Mouse (Mus musculus) intestine, postnatal 0 days (tissue): ENCODE measurements around the gene Junb. TPM values are rescaled to one million over a fixed set of nuclear protein-coding genes. Genes with fewer than 3 reads are reported as not detected.
A peak's percentile ranks its signal among the peaks of the same experiment; 100 is the strongest.

Source experiments
- ATAC-seq: fragments of 200-750 bp; cut with Nextera tagmentation; 2 replicates; pipeline ENCODE4 v1.8.0; 2017; ENCODE audit warnings: mild to moderate bottlenecking, moderate TSS enrichment, moderate library complexity
- H3K27ac ChIP-seq: fragments of 300-500 bp; sonication (generic); 2 replicates; pipeline ENCODE4 v1.5.1; 2014; ENCODE audit warnings: mild to moderate bottlenecking, low read depth, low read length, moderate library complexity
- H3K27me3 ChIP-seq: fragments of 300-500 bp; sonication (generic); replicated peaks from 2 replicates; pipeline ENCODE4 v1.6.1; 2014; ENCODE audit warnings: low read length, mixed read lengths; ENCODE audit not compliant: control insufficient read depth, insufficient read depth
- H3K36me3 ChIP-seq: fragments of 300-500 bp; sonication (generic); 2 replicates; pipeline ENCODE4 v1.6.1; 2014; ENCODE audit warnings: mild to moderate bottlenecking, moderate library complexity; ENCODE audit not compliant: control insufficient read depth, insufficient read depth
- H3K4me1 ChIP-seq: fragments of 300-500 bp; sonication (generic); replicated peaks from 2 replicates; pipeline ENCODE4 v1.6.1; 2014; ENCODE audit warnings: antibody characterized with exemption, low read length, mixed read lengths; ENCODE audit not compliant: control insufficient read depth, insufficient read depth
- H3K4me2 ChIP-seq: fragments of 300-500 bp; sonication (generic); replicated peaks from 2 replicates; pipeline ENCODE4 v1.6.1; 2014; ENCODE audit warnings: low read depth, mild to moderate bottlenecking, moderate library complexity
- H3K4me3 ChIP-seq: fragments of 300-500 bp; sonication (generic); 2 replicates; pipeline ENCODE4 v1.5.1; 2014; ENCODE audit warnings: low read depth, low read length
- H3K9ac ChIP-seq: fragments of 300-500 bp; sonication (generic); 2 replicates; pipeline ENCODE4 v1.6.1; 2014; ENCODE audit warnings: mild to moderate bottlenecking, low read depth, low read length
- H3K9me3 ChIP-seq: fragments of 300-500 bp; sonication (generic); 2 replicates; pipeline ENCODE4 v1.6.1; 2016; ENCODE audit warnings: mixed run types; ENCODE audit not compliant: control insufficient read depth
- CTCF ChIP-seq: sonication (generic); IDR thresholded peaks from 2 replicates; pipeline ENCODE4 v1.5.1; 2016; ENCODE audit warnings: low read depth, mild to moderate bottlenecking, control low read depth, antibody characterized with exemption, moderate library complexity
- WGBS: fragments of 180-500 bp; shearing (Covaris S2); extraction: QIAGEN DNeasy Blood & Tissue Kit; methylation state at CpG from one replicate; pipeline ENCODE4 v1.1.7; 2014; 5-methylcytosine and 5-hydroxymethylcytosine counted together
- polyA plus RNA-seq: library from polyadenylated mRNA; unstranded; fragments of >200 nt; fragmentation: Nextera tagmentation; extraction: Ambion mirVana; gene quantifications from 2 replicates; pipeline ENCODE4 v1.2.1, GENCODE M21; 2015

Junb gene
- polyA plus RNA-seq, 1 experiment from 2014 or later = 47.6 TPM

- H3K27me3 ChIP-seq = peaks cover 59% of the 10 kb centered on the region
- no peak overlapping the region for H3K27ac ChIP-seq
- no peak overlapping the region for H3K9ac ChIP-seq
- H3K4me2 ChIP-seq = peak overlapping the region; percentile 62; the same call in 1 of the 2 replicates
- WGBS = 58% methylated on average over 13 of the region's 13 CpGs
- H3K36me3 ChIP-seq = no peaks in the 10 kb centered on the region
- peak overlapping the region; percentile 35; the same call in 1 of the 2 replicates for H3K4me3 ChIP-seq
- ATAC-seq = no peak
- TF ChIP-seq CTCF = no peak
- no peaks in the 10 kb centered on the region for H3K9me3 ChIP-seq
- no peaks in the 10 kb centered on the region for H3K4me1 ChIP-seq
Measured at GRCm38 (mm10) chr8:84937620-84938485, 40.7 kb downstream of the Junb start.

DNA sequence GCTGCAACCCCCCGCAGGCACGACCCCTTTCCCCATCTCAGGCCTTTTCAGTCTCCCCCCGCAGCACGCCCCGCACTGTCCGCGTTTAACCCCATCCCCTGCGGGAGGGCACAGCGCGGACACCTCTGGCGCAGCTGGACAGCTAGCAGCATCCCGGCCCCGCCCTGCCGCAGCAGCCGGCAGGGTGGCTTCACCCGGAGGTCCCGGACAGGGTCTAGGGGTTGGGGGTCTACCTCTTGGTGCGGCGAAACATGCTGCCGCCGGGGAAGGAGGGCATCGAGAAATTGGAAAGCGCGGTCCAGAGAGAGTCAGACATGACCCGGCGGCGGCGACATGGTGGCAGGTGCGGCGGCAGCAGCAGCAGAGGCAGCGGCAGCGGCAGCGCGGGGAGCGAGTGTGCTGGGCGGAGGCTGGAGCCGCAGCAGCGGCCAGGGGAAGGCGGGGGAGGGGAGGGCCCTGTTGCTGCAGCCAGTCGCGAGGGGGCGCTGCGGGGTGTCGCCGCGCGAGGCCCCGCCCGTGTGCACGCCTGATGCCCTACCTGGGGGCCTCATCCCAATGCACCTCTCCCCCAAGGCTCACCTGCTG, 41.5 kb downstream of the Junb start, which contains the start of gene Mast1:
TSS of gene Mast1 (minus strand) at position 398 of the 585 bp plus-strand sequence.
- H3K27me3 ChIP-seq = peaks cover 61% of the 10 kb centered on the region
- H3K4me2 ChIP-seq = peak within 1 kb of the TSS; percentile 62
- H3K9ac ChIP-seq = no peak within 1 kb of the TSS

GRCm38 (mm10) chr8:84936041-84936961, 42.2 kb downstream of the Junb start:
- H3K9ac ChIP-seq = no peak overlapping the region
- H3K36me3 ChIP-seq = no peaks in the 10 kb centered on the region
- no peaks in the 10 kb centered on the region for H3K9me3 ChIP-seq
- 25% methylated on average over 23 of the region's 23 CpGs for WGBS
- TF ChIP-seq CTCF = no peak
- no peak; the same call in 1 of the 2 replicates for ATAC-seq
- peak overlapping the region; percentile 62 for H3K4me2 ChIP-seq
- peaks cover 62% of the 10 kb centered on the region for H3K27me3 ChIP-seq
- H3K27ac ChIP-seq = no peak overlapping the region
- H3K4me3 ChIP-seq = peak overlapping the region; percentile 35
- H3K4me1 ChIP-seq = no peaks in the 10 kb centered on the region

More for the DNA sequence above, 41.5 kb downstream of the Junb start, which contains the start of gene Mast1:
- H3K9me3 ChIP-seq = no peaks in the 10 kb centered on the region
- TF ChIP-seq CTCF = peak; percentile 77
- H3K27ac ChIP-seq = no peak within 1 kb of the TSS
- WGBS = under 1% methylated on average over 48 of the region's 50 CpGs
- no peaks in the 10 kb centered on the region for H3K4me1 ChIP-seq
- peak; percentile 36; the same call in 1 of the 2 replicates for ATAC-seq
- H3K4me3 ChIP-seq = peak within 1 kb of the TSS; percentile 35
- H3K36me3 ChIP-seq = no peaks in the 10 kb centered on the region

GRCm38 (mm10) chr8:84935489-84935888, 43.0 kb downstream of the Junb start:
- no peak overlapping the region for H3K4me3 ChIP-seq
- H3K9me3 ChIP-seq = no peaks in the 10 kb centered on the region
- no peaks in the 10 kb centered on the region for H3K36me3 ChIP-seq
- ATAC-seq = peak; percentile 34; the same call in 1 of the 2 replicates
- H3K27ac ChIP-seq = no peak overlapping the region
- no peaks in the 10 kb centered on the region for H3K4me1 ChIP-seq
- WGBS = 8% methylated on average over 14 of the region's 14 CpGs
- no peak overlapping the region for H3K9ac ChIP-seq
- TF ChIP-seq CTCF = no peak
- H3K27me3 ChIP-seq = peaks cover 66% of the 10 kb centered on the region
- H3K4me2 ChIP-seq = no peak overlapping the region

DNA sequence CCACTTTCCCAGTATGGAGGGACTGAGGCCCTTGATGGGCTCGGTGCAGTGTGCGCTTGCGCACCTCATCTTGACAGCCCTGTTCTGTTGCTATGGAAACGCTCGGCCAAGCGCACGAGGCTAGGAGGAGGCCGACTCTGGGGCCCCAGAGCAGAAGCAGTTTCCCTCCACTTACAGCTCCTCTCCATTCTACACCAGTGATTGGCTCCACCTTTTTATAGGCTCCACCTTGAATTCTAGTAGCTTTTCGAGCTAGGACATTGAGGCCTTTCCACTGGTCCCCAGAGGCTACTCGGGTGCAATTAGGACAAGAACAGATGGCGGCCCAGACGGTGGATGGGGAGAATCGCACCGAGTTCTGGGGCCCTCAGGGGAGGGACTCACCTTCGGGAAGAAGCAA, 43.7 kb downstream of the Junb start:
- Histone ChIP-seq H3K36me3 (no peaks in the 10 kb centered on the region), H3K4me1 (no peaks in the 10 kb centered on the region), H3K9me3 (no peaks in the 10 kb centered on the region), H3K4me2 (no peak overlapping the region), H3K27ac (no peak overlapping the region), H3K9ac (no peak overlapping the region), H3K27me3 (peaks cover 71% of the 10 kb centered on the region), H3K4me3 (no peak overlapping the region)
- under 1% methylated on average over 15 of the region's 15 CpGs for WGBS
- no peak for ATAC-seq
- TF ChIP-seq CTCF = no peak
